Mouse (Mus musculus) MEL (cell line): ENCODE measurements around the gene Plekhh3. TPM values are rescaled to one million over a fixed set of nuclear protein-coding genes. Genes with fewer than 3 reads are reported as not detected.

Source experiments
- DNase-seq: peaks from one replicate; pipeline ENCODE4 v3.0.0; 2011; ENCODE audit warnings: low read depth, low spot score
- H3K27ac ChIP-seq: 2 replicates; pipeline ENCODE4 v1.5.1; 2012; ENCODE audit warnings: low read depth, mild to moderate bottlenecking, control low read depth, low read length, moderate library complexity; ENCODE audit not compliant: control insufficient read depth
- H3K27me3 ChIP-seq, 2 experiments: fragments of 150-350 bp in 1 of 2; sonication (generic) in 1 of 2; 2 replicates each; pipeline ENCODE4 v1.6.1; 2012; ENCODE audit warnings: low read length in 2 of 2, mild to moderate bottlenecking in 2 of 2, improper control_type of control experiment in 1 of 2, moderate library complexity in 1 of 2; ENCODE audit not compliant: insufficient read depth in 2 of 2, control insufficient read depth in 1 of 2
- H3K36me3 ChIP-seq, 2 experiments: 2 replicates each; pipeline ENCODE4 v1.6.1; 2012 to 2014; ENCODE audit warnings: low read length in 2 of 2, improper control_type of control experiment in 1 of 2, inconsistent platforms in 1 of 2, mild to moderate bottlenecking in 1 of 2; ENCODE audit not compliant: insufficient read depth in 2 of 2, control insufficient read depth in 1 of 2
- H3K4me1 ChIP-seq, 2 experiments: fragments of 150-350 bp in 1 of 2; sonication (generic) in 1 of 2; 2 replicates each; pipeline ENCODE4 v1.6.1; 2012; ENCODE audit warnings: low read length in 2 of 2, improper control_type of control experiment in 1 of 2, mild to moderate bottlenecking in 1 of 2; ENCODE audit not compliant: insufficient read depth in 2 of 2, control insufficient read depth in 1 of 2
- H3K4me3 ChIP-seq, 2 experiments: fragments of 150-350 bp in 1 of 2; sonication (generic) in 1 of 2; 2 replicates each; pipeline ENCODE4 v1.5.1; 2012; ENCODE audit warnings: low read depth in 2 of 2, low read length in 2 of 2, mild to moderate bottlenecking in 2 of 2, moderate library complexity in 2 of 2, control low read depth in 1 of 2, improper control_type of control experiment in 1 of 2; ENCODE audit not compliant: control insufficient read depth in 1 of 2, insufficient read depth in 1 of 2
- H3K79me2 ChIP-seq: 2 replicates; pipeline ENCODE4 v1.6.1; 2012; ENCODE audit warnings: mild to moderate bottlenecking, low read length, moderate library complexity; ENCODE audit not compliant: control insufficient read depth, poor library complexity, insufficient read depth
- H3K9ac ChIP-seq: 2 replicates; pipeline ENCODE4 v1.6.1; 2012; ENCODE audit warnings: low read depth, mild to moderate bottlenecking, control low read depth, low read length, moderate library complexity; ENCODE audit not compliant: control insufficient read depth, poor library complexity, severe bottlenecking
- H3K9me3 ChIP-seq: fragments of 150-350 bp; sonication (generic); replicated peaks from 2 replicates; pipeline ENCODE4 v1.6.1; 2012; ENCODE audit warnings: mild to moderate bottlenecking, low read length, improper control_type of control experiment, moderate library complexity; ENCODE audit not compliant: insufficient read depth
- BHLHE40 ChIP-seq: IDR thresholded peaks from 2 replicates; pipeline ENCODE4 v1.6.1; 2012; ENCODE audit warnings: low read depth, mild to moderate bottlenecking, inconsistent platforms, low read length, improper control_type of control experiment, borderline replicate concordance
- CHD2 ChIP-seq: IDR thresholded peaks from 2 replicates; pipeline ENCODE4 v1.6.1; 2011; ENCODE audit warnings: low read length, improper control_type of control experiment
- ELF1 ChIP-seq: IDR thresholded peaks from 2 replicates; pipeline ENCODE4 v1.6.1; 2014; ENCODE audit warnings: low read depth, mild to moderate bottlenecking, inconsistent platforms, low read length, improper control_type of control experiment, moderate library complexity
- ETS1 ChIP-seq: IDR thresholded peaks from 2 replicates; pipeline ENCODE4 v1.6.1; 2012; ENCODE audit warnings: low read depth, mild to moderate bottlenecking, inconsistent platforms, low read length, improper control_type of control experiment, moderate library complexity
- JUND ChIP-seq: IDR thresholded peaks from 2 replicates; pipeline ENCODE4 v1.6.1; 2011; ENCODE audit warnings: low read depth, mild to moderate bottlenecking, improper control_type of control experiment, low read length
- KAT2A ChIP-seq: conservative IDR thresholded peaks from 2 replicates; pipeline ENCODE4 v1.6.1; 2012; ENCODE audit warnings: low read depth, low read length, improper control_type of control experiment, inconsistent platforms
- MAX ChIP-seq: IDR thresholded peaks from 2 replicates; pipeline ENCODE4 v1.6.1; 2011; ENCODE audit warnings: low read length, improper control_type of control experiment
- MAZ ChIP-seq: IDR thresholded peaks from 2 replicates; pipeline ENCODE4 v1.6.1; 2012; ENCODE audit warnings: low read depth, mild to moderate bottlenecking, inconsistent platforms, low read length, improper control_type of control experiment
- MYC ChIP-seq: IDR thresholded peaks from 2 replicates; pipeline ENCODE4 v1.6.1; 2011; ENCODE audit warnings: low read depth, mild to moderate bottlenecking, low read length, improper control_type of control experiment, moderate library complexity
- NELFE ChIP-seq: IDR thresholded peaks from 2 replicates; pipeline ENCODE4 v1.6.1; 2011; ENCODE audit warnings: low read depth, low read length, improper control_type of control experiment
- NRF1 ChIP-seq: IDR thresholded peaks from 2 replicates; pipeline ENCODE4 v1.6.1; 2014; ENCODE audit warnings: low read depth, mild to moderate bottlenecking, inconsistent platforms, low read length, improper control_type of control experiment, moderate library complexity; ENCODE audit not compliant: poor library complexity, insufficient read depth, severe bottlenecking
- POLR2AphosphoS2 ChIP-seq: IDR thresholded peaks from 2 replicates; pipeline ENCODE4 v1.6.1; 2011; ENCODE audit warnings: low read length, improper control_type of control experiment
- RAD21 ChIP-seq: IDR thresholded peaks from 2 replicates; pipeline ENCODE4 v1.6.1; 2011; ENCODE audit warnings: mild to moderate bottlenecking, low read depth, low read length, improper control_type of control experiment
- SIN3A ChIP-seq: IDR thresholded peaks from 2 replicates; pipeline ENCODE4 v1.6.1; 2012; ENCODE audit warnings: low read length, improper control_type of control experiment, inconsistent platforms
- SMC3 ChIP-seq: IDR thresholded peaks from 2 replicates; pipeline ENCODE4 v1.6.1; 2011; ENCODE audit warnings: low read depth, low read length, improper control_type of control experiment
- TAL1 ChIP-seq: IDR thresholded peaks from 2 replicates; pipeline ENCODE4 v1.6.1; 2012; ENCODE audit warnings: mild to moderate bottlenecking, inconsistent platforms, low read length, moderate library complexity, mixed read lengths
- TBP ChIP-seq: IDR thresholded peaks from 2 replicates; pipeline ENCODE4 v1.8.0; 2011; ENCODE audit warnings: low read depth, low read length, improper control_type of control experiment
- TCF12 ChIP-seq: IDR thresholded peaks from 2 replicates; pipeline ENCODE4 v1.6.1; 2014; ENCODE audit warnings: low read depth, mild to moderate bottlenecking, inconsistent platforms, low read length, improper control_type of control experiment, moderate library complexity
- USF2 ChIP-seq, 2 experiments: IDR thresholded peaks; 2 replicates each; pipeline ENCODE4 v1.6.1; 2011 to 2012; ENCODE audit warnings: improper control_type of control experiment in 2 of 2, low read length in 2 of 2, borderline replicate concordance in 1 of 2, inconsistent platforms in 1 of 2, low read depth in 1 of 2, mild to moderate bottlenecking in 1 of 2; ENCODE audit not compliant: insufficient read depth in 1 of 2
- ZC3H11A ChIP-seq: IDR thresholded peaks from 2 replicates; pipeline ENCODE4 v1.6.1; 2012; ENCODE audit warnings: low read depth, mild to moderate bottlenecking, inconsistent platforms, low read length, improper control_type of control experiment
- ZNF384 ChIP-seq: IDR thresholded peaks from 2 replicates; pipeline ENCODE4 v1.6.1; 2012; ENCODE audit warnings: low read depth, mild to moderate bottlenecking, inconsistent platforms, low read length, improper control_type of control experiment
- polyA plus RNA-seq, 2 experiments: library from polyadenylated mRNA; stranded (reverse) in 1 of 2; unstranded in 1 of 2; fragments of >175 nt in 1 of 2; fragments of >200 nt in 1 of 2; gene quantifications; 2 replicates each; pipeline versions ENCODE4 v1.2.1 to v1.2.4; 2012; ENCODE audit warnings: low replicate concordance in 2 of 2, low read depth in 1 of 2; ENCODE audit not compliant: insufficient read length in 2 of 2, insufficient read depth in 1 of 2, missing spikeins in 1 of 2
- total RNA-seq: library from RNA; depleted of rRNA; stranded (reverse); fragments of 300-350 nt; gene quantifications from 2 replicates; pipeline ENCODE4 v1.2.3, GENCODE M21; 2012

The Plekhh3 gene
- total and polyA plus RNA-seq, 3 experiments = 0.81 to 1.5 TPM; not detected in 1

- TF ChIP-seq USF2 (IDR thresholded peaks at IDR 0.05; ENCODE audit: borderline replicate concordance in 1 of 2, insufficient read depth in 1 of 2, low read depth in 1 of 2, low read length in 2 of 2) (no peak), ZNF384 (no peak), TBP (no peak; the same call in 1 of the 2 replicates), SMC3 (no peak), ELF1 (peak; percentile 51; the same call in 1 of the 2 replicates), BHLHE40 (peak; percentile 72), MAZ (peak; percentile 90), TAL1 (peak; percentile 93), ZC3H11A (no peak), TCF12 (peak; percentile 91), NRF1 (no peak), RAD21 (no peak)
Observed at GRCm38 (mm10) chr11:101189495-101190180, 18.5 kb upstream of the Plekhh3 start (continued).

- no peak for TF ChIP-seq MYC
- TF ChIP-seq MAX = no peak
- TF ChIP-seq KAT2A = no peak
- TF ChIP-seq CHD2 = no peak
- Histone ChIP-seq H3K9me3 (no peaks in the 10 kb centered on the region), H3K27me3 (no peaks in the 10 kb centered on the region), H3K79me2 (no peaks in the 10 kb centered on the region), H3K36me3 (peaks cover 0 to 23% of the 10 kb centered on the region in 2 experiments; a peak in 2 of 4 replicates), H3K27ac (no peak overlapping the region), H3K4me3 (no peak overlapping the region), H3K9ac (no peak overlapping the region), H3K4me1 (peaks cover 10 to 26% of the 10 kb centered on the region in 2 experiments)
- DNase-seq = no peak
Observed at GRCm38 (mm10) chr11:101188166-101188805, 17.1 kb upstream of the Plekhh3 start.

GRCm38 (mm10) chr11:101187541-101187940 lies 16.4 kb upstream of the Plekhh3 start:
- Histone ChIP-seq H3K27me3 (no peaks in the 10 kb centered on the region), H3K9ac (no peak overlapping the region), H3K36me3 (peaks cover 0 to 23% of the 10 kb centered on the region in 2 experiments; a peak in 2 of 4 replicates), H3K79me2 (no peaks in the 10 kb centered on the region), H3K27ac (no peak overlapping the region), H3K4me1 (peaks cover 10 to 26% of the 10 kb centered on the region in 2 experiments), H3K9me3 (no peaks in the 10 kb centered on the region), H3K4me3 (no peak overlapping the region)
- no peak for TF ChIP-seq NELFE
- TF ChIP-seq ETS1 = no peak
- TF ChIP-seq NRF1 = no peak
- no peak for TF ChIP-seq POLR2AphosphoS2
- no peak for TF ChIP-seq JUND
- no peak for TF ChIP-seq SIN3A
- no peak for DNase-seq
